Mouse (Mus musculus) monocyte, adult 5-6 weeks (primary cell): ENCODE data around the gene Klk1b26. TPM values are rescaled to one million over a fixed set of nuclear protein-coding genes. Genes with fewer than 3 reads are reported as not detected.
"Not testable (repeated sequence)": the region's sequence is repeated elsewhere in the genome, so short reads cannot be mapped to it uniquely, and the experiment has no call there.

Experiments used
- ATAC-seq: fragments of 153-309, 156-312 bp; replicated peaks from 2 replicates; pipeline ENCODE4 v1.8.0; 2017; ENCODE audit warnings: mild to moderate bottlenecking; ENCODE audit not compliant: low TSS enrichment, insufficient number of reproducible peaks, severe bottlenecking, poor library complexity, low FRiP score
- total RNA-seq: library from RNA; stranded (forward); fragments of 200-1000, 200-491, 200-594 nt; gene quantifications from 3 replicates; pipeline ENCODE4 v1.2.3, GENCODE M21; 2017

The Klk1b26 gene
- total RNA-seq = not detected in 3 replicates

- not testable (repeated sequence) for ATAC-seq
Observed at GRCm38 (mm10) chr7:44011868-44012267, at the start of gene Klk1b26. Gene Klk1b26 (plus strand): TSS chr7:44012168.

- no peak for ATAC-seq
Observed at GRCm38 (mm10) chr7:43966451-43966850, 45.5 kb upstream of the Klk1b26 start, which contains the start of gene Klk1b1. Gene Klk1b1 (plus strand): TSS chr7:43966751.

- no peak for ATAC-seq
Observed at GRCm38 (mm10) chr7:43967058-43967457, 44.9 kb upstream of the Klk1b26 start.

- ATAC-seq = no peak
Observed at GRCm38 (mm10) chr7:43967612-43968011, 44.4 kb upstream of the Klk1b26 start.

- not testable (repeated sequence) for ATAC-seq
Observed at GRCm38 (mm10) chr7:43975761-43976160, 36.2 kb upstream of the Klk1b26 start, which contains the start of gene Klk1b9. Gene Klk1b9 (plus strand): TSS chr7:43976061.

- ATAC-seq = no peak
Observed at GRCm38 (mm10) chr7:43985657-43986056, 26.3 kb upstream of the Klk1b26 start.

GRCm38 (mm10) chr7:43994821-43995220, 17.1 kb upstream of the Klk1b26 start:
- ATAC-seq = not testable (repeated sequence)

- ATAC-seq = not testable (repeated sequence)
Observed at GRCm38 (mm10) chr7:43995577-43995976, 16.4 kb upstream of the Klk1b26 start, which contains the start of gene Klk1b11. Gene Klk1b11 (plus strand): TSS chr7:43995877.

- ATAC-seq = 0 out of 2 replicates have a peak, but pooled peaks have one; percentile 31
Observed at GRCm38 (mm10) chr7:44004847-44005246, 7.1 kb upstream of the Klk1b26 start.

- ATAC-seq = not testable (repeated sequence)
Observed at GRCm38 (mm10) chr7:44014666-44015065, 2.7 kb downstream of the Klk1b26 start.

- no peak for ATAC-seq
Observed at GRCm38 (mm10) chr7:44015071-44015470, 3.1 kb downstream of the Klk1b26 start.

- ATAC-seq = not testable (repeated sequence)
Observed at GRCm38 (mm10) chr7:44051990-44052389, 40.0 kb downstream of the Klk1b26 start, which contains the start of gene Klk1b27. Gene Klk1b27 (plus strand): TSS chr7:44052290.

Other genes with a start within 250 kb of the Klk1b26 start
- not detected in 3 replicates for gene Klk12, start 243.3 kb upstream of the Klk1b26 start, total RNA-seq
- not detected in 3 replicates for gene Klk11, start 237.6 kb upstream of the Klk1b26 start, total RNA-seq
- gene Klk10, start 231.1 kb upstream of the Klk1b26 start, total RNA-seq = not detected in 3 replicates
- gene Klk9, start 220.3 kb upstream of the Klk1b26 start, total RNA-seq = not detected in 3 replicates
- gene Klk8, start 214.6 kb upstream of the Klk1b26 start, total RNA-seq = 4.4 to 5.0 TPM in 2 of 3 replicates, not detected in the other
- not detected in 3 replicates for gene Klk7, start 200.9 kb upstream of the Klk1b26 start, total RNA-seq
- not detected in 3 replicates for gene Klk6, start 187.7 kb upstream of the Klk1b26 start, total RNA-seq
- not detected in 3 replicates for gene Klk5, start 170.2 kb upstream of the Klk1b26 start, total RNA-seq
- not detected in 3 replicates for gene Klk4, start 131.0 kb upstream of the Klk1b26 start, total RNA-seq
- gene Klk15, start 78.4 kb upstream of the Klk1b26 start, total RNA-seq = not detected in 3 replicates
- not detected in 3 replicates for gene Klk1b8, start 61.5 kb upstream of the Klk1b26 start, total RNA-seq
- not detected in 3 replicates for gene Klk1b1, start 45.4 kb upstream of the Klk1b26 start, total RNA-seq
- not detected in 3 replicates for gene Klk1b9, start 36.1 kb upstream of the Klk1b26 start, total RNA-seq
- not detected in 3 replicates for gene Klk1b11, start 16.3 kb upstream of the Klk1b26 start, total RNA-seq
- 2.3 TPM in 1 of 3 replicates, not detected in the others for gene Klk1b27, start 40.1 kb downstream of the Klk1b26 start, total RNA-seq
- not detected in 3 replicates for gene Klk1b21, start 90.2 kb downstream of the Klk1b26 start, total RNA-seq
- not detected in 3 replicates for gene Klk1b22, start 100.5 kb downstream of the Klk1b26 start, total RNA-seq
- not detected in 3 replicates for gene Klk1b16, start 124.6 kb downstream of the Klk1b26 start, total RNA-seq
- not detected in 3 replicates for gene Klk1b24, start 176.1 kb downstream of the Klk1b26 start, total RNA-seq
- gene Klk1b3, start 186.0 kb downstream of the Klk1b26 start, total RNA-seq = not detected in 3 replicates
- not detected in 3 replicates for gene Klk1b4, start 195.3 kb downstream of the Klk1b26 start, total RNA-seq
- not detected in 3 replicates for gene Klk1b5, start 203.8 kb downstream of the Klk1b26 start, total RNA-seq
- not detected in 3 replicates for gene Klk1, start 213.2 kb downstream of the Klk1b26 start, total RNA-seq
- gene Gm36864, start 224.0 kb downstream of the Klk1b26 start, total RNA-seq = not detected in 3 replicates
- gene 1700028J19Rik, start 234.5 kb downstream of the Klk1b26 start, total RNA-seq = 0.49 to 0.53 TPM in 2 of 3 replicates, not detected in the other
- gene 2410002F23Rik, start 234.6 kb downstream of the Klk1b26 start, total RNA-seq = 28.3 to 44.7 TPM (median 44.0 TPM) in 3 replicates
- gene Acp4, start 245.2 kb downstream of the Klk1b26 start, total RNA-seq = not detected in 3 replicates
- not detected in 3 replicates for gene Gm15517, start 249.3 kb downstream of the Klk1b26 start, total RNA-seq